Mouse (Mus musculus) ovary, postnatal 14 days (tissue): ENCODE measurements around the gene Fbxl13.
"Not testable (repeated sequence)": the region's sequence is repeated elsewhere in the genome, so short reads cannot be mapped to it uniquely, and the experiment has no call there.

Experiments
- DNase-seq: peaks from one replicate; pipeline ENCODE4 v3.0.0; 2022; ENCODE audit warnings: low spot score

Fbxl13 gene

DNA sequence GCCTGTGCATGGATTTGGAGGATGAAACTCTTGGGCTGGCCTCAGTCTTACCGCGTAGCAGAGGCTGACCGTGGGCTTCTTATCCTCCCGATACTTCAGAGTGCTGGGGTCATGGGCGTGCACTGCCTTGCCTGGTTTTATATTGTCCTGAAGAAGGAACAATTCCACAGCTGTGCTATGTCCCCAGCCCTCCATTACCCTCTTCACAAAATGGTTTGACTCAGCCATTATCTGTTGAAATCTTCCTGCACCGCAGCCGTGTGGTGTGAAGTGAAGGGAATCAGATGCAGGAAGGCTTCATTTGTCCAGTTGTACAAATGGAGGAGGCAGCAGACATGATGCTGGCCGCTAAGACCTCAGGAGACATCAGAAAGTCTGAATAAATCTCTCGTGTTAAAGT, 11.5 kb upstream of the Fbxl13 start:
- DNase-seq: no peak

DNA sequence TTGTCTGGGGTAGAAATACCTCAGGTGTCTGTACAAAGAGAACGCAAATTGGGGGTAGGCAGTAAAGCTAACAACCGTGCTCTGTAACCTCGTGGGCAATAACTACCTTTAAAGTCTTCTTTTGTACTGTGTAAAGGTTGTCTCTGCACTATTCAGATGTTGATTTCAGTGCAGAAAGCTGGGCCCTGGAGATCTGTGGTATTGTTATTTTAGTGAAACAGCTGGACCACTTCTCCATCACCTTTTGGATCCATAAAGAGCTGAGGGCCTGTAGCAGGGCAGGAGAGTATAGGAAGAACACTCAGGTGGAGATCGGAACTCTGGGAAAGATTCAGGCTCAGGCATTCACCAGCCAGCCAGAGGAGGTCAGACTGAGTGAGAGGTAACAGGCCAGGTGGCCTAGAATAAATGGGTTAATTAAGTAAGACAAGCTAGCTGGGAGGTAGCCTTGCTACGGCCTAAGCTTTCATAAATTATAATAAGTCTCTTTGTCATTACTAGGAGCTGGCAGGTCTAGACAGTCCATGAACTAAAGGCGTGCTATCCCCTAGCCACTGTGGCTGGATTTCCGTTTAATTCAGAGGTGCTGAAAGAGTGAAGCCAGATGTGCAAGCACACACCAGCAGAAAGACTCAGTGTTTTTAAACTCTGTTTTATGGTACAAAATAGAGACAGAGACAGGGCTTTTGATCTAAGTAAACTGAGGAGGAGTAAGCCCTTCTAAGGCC, 6.6 kb upstream of the Fbxl13 start:
- DNase-seq: no peak

DNA sequence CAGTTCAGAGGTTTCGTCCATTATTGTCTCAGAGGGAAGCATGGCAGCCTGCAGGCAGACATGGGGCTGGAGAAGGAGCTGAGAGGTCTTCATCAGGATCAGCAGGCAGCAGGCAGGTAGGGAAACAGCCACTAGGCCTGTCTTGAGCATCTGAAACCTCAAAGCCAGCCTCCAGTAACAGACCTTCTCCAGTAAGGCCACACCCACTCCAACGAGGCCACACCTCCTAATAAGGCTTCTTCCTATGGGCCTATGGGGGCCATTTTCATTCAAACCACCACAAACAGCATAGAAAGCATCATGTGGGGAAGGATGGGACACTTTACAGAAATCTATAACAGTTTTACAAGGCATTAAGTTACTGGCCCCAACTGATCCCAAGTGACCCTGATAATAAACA, 5.3 kb upstream of the Fbxl13 start:
- DNase-seq: no peak

DNA sequence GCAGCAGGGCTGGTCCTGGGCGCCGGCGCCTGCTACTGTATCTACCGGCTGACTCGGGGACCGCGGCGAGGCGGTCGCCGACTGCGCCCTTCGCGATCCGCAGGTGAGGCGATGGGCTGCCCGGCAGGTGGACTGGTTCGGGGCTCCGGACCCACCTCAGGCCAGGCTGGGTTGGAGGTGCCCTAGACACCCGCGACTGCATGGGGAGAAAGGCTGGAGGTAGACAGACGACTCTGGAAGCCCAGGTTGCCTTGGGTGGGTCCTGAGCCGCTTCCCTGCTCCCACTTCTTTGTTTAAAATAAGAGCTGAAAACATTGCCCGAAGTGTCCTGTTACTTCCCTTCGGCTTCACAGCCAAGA, 678 bp upstream of the Fbxl13 start:
- DNase-seq: no peak

DNA sequence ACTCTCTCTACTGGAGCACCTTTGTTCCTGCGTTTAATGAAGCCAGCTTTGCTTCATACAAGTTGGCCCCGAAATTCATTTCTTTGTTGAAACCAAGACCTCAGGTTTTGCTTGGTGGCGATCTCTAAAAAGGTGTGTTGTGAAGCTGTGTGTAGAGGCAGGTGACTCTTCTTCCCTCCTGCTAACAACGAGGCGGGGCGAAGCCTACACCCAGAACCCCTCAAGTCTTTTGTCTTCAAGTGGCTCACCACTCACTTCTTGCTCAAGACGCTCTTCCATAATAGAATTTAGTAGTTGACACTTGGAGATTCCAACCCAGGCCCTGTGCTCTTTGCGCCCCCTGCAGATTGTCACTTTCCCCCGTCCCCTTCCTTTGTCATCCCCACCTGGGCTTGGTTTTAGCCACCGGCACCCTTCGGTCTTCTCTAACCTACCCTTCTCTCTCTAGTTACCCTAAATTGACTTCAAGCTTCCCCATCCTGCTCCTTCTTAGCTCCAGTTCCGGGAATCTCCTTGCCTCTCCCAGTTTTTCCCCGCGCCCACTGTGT, 469 bp downstream of the Fbxl13 start:
- DNase-seq: no peak

DNA sequence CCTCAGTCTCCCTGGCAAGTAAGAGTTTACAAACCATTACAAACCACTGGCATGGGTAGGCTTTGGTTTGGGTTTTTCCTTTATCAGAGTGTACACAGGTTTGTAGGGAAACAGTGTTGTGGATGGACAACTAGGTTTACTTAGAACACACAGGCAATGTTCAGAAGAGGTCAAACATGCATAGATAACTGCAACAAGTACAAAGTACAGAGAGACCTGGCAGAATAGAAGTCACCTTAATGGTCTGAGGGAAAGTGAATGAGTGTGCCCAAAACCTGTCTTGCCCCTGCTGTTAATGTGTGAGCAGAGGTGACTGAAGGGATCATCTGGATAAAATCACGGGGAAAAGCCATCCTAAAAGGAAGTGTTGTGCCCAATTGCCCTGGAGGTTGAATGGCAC, 1.8 kb downstream of the Fbxl13 start:
- no peak for DNase-seq

DNA sequence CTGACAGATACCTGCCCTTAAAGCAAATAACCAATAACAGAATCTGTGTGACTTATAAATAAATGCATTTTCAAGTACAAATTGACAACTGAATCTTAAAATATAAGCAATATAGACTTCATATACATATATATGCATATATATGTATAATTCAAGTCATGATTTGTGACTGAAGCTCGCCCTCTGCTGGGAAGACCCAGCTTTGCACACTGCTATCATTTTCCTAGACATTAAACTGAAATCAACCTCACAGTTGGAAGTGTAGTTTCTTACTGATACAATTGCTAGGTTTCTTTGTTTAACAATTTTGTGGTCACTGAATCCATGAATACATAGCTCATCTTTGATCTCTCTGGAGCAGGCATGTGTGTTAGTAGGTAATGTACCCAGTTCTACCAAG, 4.5 kb downstream of the Fbxl13 start:
- no peak for DNase-seq

DNA sequence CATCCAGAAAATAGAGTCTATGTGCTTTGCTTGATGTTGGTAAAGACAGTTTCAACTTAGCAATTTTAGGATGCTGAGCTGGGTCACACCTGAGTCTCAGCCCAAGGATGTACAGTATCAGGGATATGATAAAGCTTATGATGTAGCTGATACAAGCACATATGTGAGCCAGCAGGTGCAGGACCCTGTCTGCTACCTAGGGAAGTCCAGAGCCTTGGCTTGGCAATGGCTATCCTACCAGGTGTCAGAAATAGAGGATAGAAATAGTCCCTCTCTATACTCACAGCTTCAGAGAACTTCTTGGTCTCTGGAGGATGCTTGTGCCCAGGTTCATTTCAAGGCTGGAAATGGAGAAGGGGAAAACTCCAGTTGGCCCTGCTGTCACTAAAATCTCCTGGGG, 19.5 kb downstream of the Fbxl13 start:
- DNase-seq: no peak

DNA sequence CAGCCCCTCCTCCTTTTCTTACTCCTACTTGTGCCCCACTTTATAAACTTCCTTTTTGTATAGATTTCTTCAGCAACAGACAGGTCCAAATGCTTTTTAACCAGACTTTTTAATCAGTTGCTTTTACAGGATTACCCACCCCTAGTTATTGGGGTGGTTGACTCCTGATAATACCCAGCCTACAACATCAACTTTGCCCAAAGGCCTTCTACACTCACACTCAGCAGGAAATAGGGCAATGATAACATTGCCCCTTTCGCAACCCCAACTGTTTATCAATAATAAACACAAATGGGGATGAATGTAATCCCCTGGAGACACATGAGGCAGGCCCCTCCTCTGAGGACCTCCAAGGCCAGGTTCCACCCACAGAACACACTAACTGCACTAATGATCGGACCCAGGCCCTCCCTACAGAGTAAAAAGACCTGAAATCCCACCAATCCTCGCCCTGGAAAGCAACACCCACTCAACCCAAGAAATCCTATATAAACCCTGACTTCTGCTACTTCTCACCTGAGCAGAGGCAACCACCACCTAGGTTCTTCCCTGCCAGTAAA, 28.9 kb downstream of the Fbxl13 start:
- no peak for DNase-seq

DNA sequence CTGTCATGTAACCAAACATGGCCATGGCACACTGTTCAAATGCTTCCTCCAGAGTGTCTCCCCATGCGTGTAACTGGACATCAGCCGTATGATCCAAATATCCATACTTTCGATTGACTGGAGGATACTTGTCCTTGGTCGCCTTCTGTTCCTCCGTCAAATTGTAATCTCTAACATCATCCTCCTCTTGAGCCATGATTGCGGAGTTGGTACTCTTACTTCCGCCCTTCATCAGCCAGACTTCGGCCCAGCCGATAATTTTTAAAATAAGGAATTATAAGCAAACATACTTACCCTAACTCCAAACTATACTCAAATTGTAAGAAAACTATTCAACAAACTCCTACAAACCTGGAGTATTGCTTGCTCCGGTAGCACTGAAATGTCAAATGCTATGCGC, 31.1 kb downstream of the Fbxl13 start:
- not testable (repeated sequence) for DNase-seq

DNA sequence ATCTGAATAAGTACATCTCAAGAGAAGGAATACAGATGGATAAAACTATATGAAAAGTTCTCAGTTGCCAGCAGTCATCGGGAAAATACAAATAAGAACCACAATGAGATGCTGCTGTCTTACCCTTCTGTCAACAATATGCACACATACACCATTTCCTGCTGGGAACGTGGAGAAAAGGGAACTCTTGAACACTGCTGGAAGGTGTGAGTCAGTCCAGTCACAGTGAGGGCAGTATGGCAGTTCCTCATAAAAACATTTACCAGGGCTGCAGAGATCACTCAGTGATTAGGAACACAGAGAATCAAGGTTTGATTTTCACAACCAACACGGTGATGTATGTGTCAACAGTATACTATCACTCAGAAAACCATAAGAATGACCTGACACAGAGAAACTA, 34.4 kb downstream of the Fbxl13 start:
- DNase-seq: no peak

DNA sequence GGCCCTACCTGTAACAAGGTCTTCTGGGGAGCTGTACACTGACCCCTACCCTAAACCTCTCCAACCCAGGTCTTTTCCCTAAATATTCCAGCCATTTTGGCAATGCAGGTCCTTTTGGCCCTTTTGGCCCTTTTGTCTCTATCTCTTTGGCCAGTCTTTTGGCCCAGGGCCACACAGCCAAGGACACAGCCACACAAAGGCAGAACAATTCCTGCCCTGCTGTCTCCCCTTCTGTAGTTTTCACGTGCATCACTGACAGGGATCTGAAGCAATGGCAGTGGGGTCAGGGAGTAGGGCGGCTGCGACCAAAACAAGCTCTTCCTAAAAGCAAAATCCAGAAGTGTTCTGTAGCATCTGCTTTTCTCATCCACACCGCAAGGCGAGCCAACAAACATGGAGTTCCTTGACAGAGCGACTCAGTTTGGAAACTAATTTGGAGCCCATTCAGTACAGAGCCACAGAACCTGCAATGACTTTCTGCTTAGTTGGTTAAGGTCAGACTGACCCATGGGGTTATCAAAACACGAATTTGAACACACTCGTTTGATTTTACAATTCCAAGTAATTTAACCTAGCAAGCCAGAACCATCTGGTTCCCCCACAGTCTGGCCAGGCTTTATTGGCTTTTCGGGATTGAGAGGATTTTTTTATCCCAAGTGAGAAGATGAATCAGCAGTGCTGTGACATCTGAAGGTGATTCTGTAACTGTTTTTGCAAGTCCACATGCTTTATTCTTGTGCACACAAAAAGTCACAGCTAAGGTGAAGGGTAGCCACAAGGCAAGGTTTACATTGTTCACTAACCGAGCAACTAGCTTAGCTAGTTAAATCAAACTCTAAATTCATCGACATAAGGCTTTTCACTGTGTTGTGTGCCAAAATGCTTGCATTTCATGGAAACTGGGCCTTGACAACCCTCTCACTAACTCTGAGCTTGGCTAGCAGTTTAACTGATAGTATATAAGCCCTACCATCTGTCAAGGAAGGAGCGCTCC, 36.8 kb downstream of the Fbxl13 start:
- DNase-seq: peak; percentile 9

DNA sequence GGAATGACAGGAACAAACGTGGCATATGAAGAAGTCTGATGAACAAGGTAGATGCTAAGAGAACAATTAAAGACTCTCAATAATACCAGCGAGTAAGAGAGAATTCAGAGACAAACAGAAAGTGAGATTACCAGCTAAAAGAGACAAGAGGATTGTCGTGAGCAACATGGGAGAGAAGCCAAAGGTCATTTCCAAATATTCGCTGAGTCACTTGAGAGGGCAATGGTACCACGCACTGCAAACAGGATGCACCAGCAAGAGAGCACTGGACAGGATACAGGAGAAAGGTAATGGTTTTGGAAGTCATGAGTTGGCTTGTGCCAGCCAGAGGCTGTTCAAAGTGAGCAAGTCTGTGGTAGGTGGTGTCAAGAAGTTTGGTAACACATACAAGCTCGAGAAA, 39.5 kb downstream of the Fbxl13 start:
- DNase-seq: no peak

DNA sequence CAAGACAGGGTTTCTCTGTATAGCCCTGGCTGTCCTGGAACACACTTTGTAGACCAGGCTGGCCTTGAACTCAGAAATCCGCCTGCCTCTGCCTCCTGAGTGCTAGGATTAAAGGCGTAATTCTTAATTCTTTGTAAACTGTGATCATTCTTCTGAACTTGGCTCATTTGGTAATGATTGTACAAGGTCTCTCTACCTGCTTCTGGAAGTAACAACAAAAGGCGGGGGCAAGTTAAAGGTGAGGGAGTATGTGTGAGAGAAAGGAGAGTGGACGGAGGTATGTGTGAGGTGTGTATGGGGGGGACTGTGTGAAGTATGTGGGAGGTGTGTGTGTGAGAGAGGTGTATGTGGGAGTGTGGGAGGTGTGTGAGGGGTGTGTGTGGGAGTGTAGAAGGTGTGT, 45.5 kb downstream of the Fbxl13 start:
- no peak for DNase-seq

DNA sequence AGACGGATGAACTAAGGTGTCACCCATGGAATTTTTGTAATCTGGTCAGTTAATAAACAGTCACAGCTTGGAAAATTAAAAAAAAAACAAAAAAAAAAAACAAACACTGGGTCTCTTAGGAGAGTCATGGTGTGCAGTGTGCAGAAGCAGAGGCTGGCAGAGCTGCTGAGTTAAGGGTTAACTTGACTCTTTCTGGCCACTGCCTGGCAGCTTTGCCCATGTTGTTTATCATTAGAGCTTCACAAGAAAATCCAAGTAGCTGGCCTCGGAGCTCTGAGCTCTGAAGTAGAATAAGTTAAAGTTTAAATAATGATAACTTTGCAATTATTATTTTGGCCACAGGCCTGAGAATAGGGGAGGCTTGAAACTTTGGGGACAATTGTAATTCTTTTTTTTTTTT, 45.9 kb downstream of the Fbxl13 start:
- DNase-seq: not testable (repeated sequence)

DNA sequence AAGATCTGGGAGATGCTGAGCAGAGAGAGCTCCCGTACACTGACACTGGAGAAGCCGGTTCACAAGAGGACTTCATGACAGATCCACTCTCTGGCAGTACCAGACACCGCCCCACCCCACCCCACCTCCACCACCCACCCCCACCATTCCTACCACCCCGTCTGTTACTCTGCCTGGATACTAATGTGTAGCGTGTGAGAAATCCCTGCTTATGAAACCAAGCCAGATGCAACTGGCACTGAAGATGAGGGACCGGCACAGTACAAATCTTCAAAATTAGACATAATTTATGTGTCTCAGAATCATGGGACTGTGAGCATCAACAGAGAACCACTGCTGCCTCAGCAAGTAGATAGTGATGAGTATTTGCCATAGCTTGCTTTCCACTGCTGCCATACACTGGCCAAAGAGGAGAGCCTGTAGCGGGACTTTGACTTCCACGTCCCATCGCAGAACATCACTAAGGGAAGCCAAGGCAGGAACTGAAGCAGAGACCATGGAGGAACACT, 52.2 kb downstream of the Fbxl13 start:
- DNase-seq: no peak

DNA sequence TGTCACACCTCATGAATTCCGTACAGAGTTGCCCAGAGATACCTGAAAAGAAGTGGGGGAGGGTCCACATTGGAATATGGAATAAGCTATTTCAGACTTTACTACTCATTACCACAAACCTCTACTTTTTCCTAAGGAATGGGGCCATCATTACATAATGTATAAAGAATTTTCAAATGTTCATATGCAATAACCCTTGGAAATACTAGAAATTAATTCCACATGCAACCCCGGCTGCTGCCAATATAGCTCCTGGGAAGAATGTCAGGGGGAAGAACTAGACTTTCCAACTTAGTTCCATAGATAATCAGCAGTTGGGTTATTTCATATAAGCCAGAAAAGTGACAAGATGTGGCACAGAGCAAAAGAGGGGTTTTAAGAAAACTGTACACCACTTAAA, 53.3 kb downstream of the Fbxl13 start:
- no peak for DNase-seq

DNA sequence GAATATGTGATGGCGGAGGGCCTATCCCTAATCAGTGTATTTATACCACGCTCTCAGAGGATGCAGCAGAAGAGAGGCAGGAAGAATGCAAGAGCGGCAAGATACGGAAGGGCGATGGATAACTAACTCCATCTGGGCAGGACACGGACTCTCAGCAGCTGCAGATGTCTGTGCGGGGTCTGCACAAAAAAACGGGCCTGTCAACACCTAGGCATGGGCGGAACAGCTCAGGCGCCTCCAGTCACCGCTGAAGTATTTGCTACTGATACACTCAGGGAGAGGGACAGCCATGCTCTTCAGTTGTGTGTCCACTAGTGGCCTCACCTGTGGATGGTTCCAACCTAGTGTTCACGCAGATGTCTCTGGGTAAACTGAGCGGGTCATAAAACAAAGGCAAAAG, 57.2 kb downstream of the Fbxl13 start:
- no peak for DNase-seq

DNA sequence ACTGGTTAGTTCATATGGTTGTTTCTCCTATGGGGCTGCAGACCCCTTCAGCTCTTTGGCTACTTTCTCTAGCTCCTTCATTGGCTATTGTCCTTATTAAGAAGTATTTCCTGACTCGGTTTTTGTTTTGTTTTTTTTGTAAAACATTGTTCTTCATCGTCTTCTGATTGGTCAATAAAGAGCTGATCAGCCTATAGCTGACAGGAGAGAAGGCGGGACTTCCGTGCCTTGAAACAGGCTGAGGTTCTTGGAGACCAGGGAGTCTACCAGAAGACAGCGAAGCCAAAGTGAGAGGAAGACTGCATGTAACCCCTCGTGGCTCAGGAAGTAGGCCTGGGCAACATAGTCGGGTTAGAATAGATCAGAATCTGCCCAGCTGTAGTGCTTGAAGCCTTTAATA, 57.8 kb downstream of the Fbxl13 start:
- no peak for DNase-seq

DNA sequence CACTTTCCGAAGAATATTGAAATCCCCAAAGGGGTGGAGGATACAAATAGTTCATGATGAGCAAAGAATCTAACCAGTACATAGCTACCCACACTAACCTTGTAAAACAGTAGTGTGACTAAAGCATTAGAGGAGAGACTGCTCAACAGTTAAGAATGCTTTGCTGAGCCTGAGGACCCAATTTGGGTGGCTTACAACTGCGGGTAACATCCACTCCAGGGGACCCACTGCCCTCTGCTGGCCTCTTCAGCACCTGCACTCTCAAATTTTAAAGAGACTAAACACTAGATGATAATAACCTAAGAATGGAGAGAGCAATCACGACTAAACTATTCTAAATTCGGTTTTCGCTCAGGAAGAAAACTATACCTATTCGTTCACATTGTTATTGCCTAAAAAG, 58.7 kb downstream of the Fbxl13 start:
- DNase-seq: peak; percentile 37

DNA sequence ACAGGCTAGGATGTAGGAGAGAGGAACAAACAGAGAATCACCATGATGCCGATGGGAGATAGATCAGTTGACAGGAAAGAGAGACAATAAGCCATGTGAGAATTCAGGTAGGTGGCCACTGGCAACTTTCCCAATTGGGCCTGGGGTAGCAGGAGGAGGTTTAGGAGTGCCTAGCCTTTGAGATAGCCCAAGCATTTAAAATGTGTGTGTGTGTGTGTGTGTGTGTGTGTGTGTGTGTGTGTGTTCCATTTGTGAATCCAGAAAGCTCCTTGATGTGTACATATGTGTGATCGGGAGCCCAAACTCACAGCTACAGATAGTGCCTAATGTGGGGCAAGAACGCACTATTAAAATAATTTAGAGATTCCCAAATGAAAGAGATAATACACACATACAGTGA, 67.3 kb downstream of the Fbxl13 start:
- no peak for DNase-seq

DNA sequence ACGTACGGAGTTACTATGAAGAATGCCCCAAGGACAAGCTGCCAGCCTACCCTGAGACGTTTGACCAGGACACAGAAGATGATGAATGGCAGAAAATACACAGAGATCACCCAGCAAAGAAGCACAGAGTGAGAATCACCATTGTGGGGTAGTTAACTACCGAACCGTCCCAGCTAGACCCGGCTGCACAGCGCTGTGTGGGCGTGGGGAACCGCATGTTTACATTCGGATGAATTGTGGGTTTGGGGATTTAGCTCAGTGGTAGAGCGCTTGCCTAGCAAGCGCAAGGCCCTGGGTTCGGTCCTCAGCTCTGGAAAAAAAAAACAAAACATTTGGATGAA, 70.3 kb downstream of the Fbxl13 start:
- no peak for DNase-seq
